Mouse (Mus musculus) liver, embryonic 13.5 days (tissue): ENCODE measurements around the gene Rgs7bp. TPM values are rescaled to one million over a fixed set of nuclear protein-coding genes. Genes with fewer than 3 reads are reported as not detected.
"Not testable (repeated sequence)": the region's sequence is repeated elsewhere in the genome, so short reads cannot be mapped to it uniquely, and the experiment has no call there.

Source experiments
- ATAC-seq: fragments of 200-750 bp; cut with Nextera tagmentation; 2 replicates; pipeline ENCODE4 v1.8.0; 2017; ENCODE audit warnings: low read depth, mild to moderate bottlenecking, moderate number of reproducible peaks, moderate library complexity
- DNase-seq: peaks from one replicate; pipeline ENCODE4 v3.0.0; 2022
- H3K27ac ChIP-seq: fragments of 300-500 bp; sonication (generic); 2 replicates; pipeline ENCODE4 v1.5.1; 2015; ENCODE audit warnings: moderate library complexity, mild to moderate bottlenecking, inconsistent platforms
- H3K27me3 ChIP-seq: fragments of 300-500 bp; sonication (generic); 2 replicates; pipeline ENCODE4 v1.6.1; 2015; ENCODE audit warnings: mild to moderate bottlenecking, inconsistent platforms
- H3K36me3 ChIP-seq: fragments of 300-500 bp; sonication (generic); 2 replicates; pipeline ENCODE4 v1.6.1; 2015; ENCODE audit warnings: mild to moderate bottlenecking, inconsistent platforms
- H3K4me1 ChIP-seq: fragments of 300-500 bp; sonication (generic); replicated peaks from 2 replicates; pipeline ENCODE4 v1.6.1; 2015; ENCODE audit warnings: inconsistent platforms
- H3K4me2 ChIP-seq: fragments of 300-500 bp; sonication (generic); 2 replicates; pipeline ENCODE4 v1.6.1; 2015; ENCODE audit warnings: inconsistent platforms, mild to moderate bottlenecking, moderate library complexity
- H3K4me3 ChIP-seq: fragments of 300-500 bp; sonication (generic); replicated peaks from 2 replicates; pipeline ENCODE4 v1.5.1; 2015; ENCODE audit warnings: mild to moderate bottlenecking, inconsistent platforms
- H3K9ac ChIP-seq: fragments of 300-500 bp; sonication (generic); 2 replicates; pipeline ENCODE4 v1.6.1; 2015; ENCODE audit warnings: mild to moderate bottlenecking, inconsistent platforms
- H3K9me3 ChIP-seq: fragments of 300-500 bp; sonication (generic); replicated peaks from 2 replicates; pipeline ENCODE4 v1.6.1; 2016; ENCODE audit warnings: inconsistent platforms
- WGBS: fragments of 180-500 bp; shearing (Covaris S2); methylation state at CpG from one replicate; pipeline ENCODE4 v1.1.7; 2015; ENCODE audit not compliant: insufficient replicate concordance; 5-methylcytosine and 5-hydroxymethylcytosine counted together
- polyA plus RNA-seq: library from polyadenylated mRNA; unstranded; fragments of >200 nt; fragmentation: Nextera tagmentation; extraction: Ambion mirVana; gene quantifications from 2 replicates; pipeline ENCODE4 v1.2.1, GENCODE M21; 2015

Gene Rgs7bp
- polyA plus RNA-seq, 1 experiment from 2014 or later, result 0.35 TPM

- ATAC-seq (no peak), DNase-seq (no peak)
- no peak overlapping the region for H3K4me3 ChIP-seq
- H3K4me2 ChIP-seq, result no peak overlapping the region
- H3K27me3 ChIP-seq, result no peaks in the 10 kb centered on the region
- no peaks in the 10 kb centered on the region for H3K36me3 ChIP-seq
- H3K9ac ChIP-seq, result no peak overlapping the region
- H3K9me3 ChIP-seq, result no peaks in the 10 kb centered on the region
- H3K27ac ChIP-seq, result no peak overlapping the region
- 51% methylated on average over 6 of the region's 6 CpGs for WGBS
- no peaks in the 10 kb centered on the region for H3K4me1 ChIP-seq
Measured at GRCm38 (mm10) chr13:104931635-104932532, 122.8 kb downstream of the Rgs7bp start.

- H3K9ac ChIP-seq, result no peak overlapping the region
- 55% methylated on average over 3 of the region's 3 CpGs for WGBS
- H3K4me2 ChIP-seq, result no peak overlapping the region
- H3K27me3 ChIP-seq, result no peaks in the 10 kb centered on the region
- no peak overlapping the region for H3K27ac ChIP-seq
- H3K9me3 ChIP-seq, result no peaks in the 10 kb centered on the region
- H3K36me3 ChIP-seq, result no peaks in the 10 kb centered on the region
- no peak overlapping the region for H3K4me3 ChIP-seq
- no peaks in the 10 kb centered on the region for H3K4me1 ChIP-seq
- DNase-seq (no peak), ATAC-seq (no peak)
Measured at GRCm38 (mm10) chr13:104930814-104931213, 123.9 kb downstream of the Rgs7bp start.

GRCm38 (mm10) chr13:104918663-104919062 lies 136.1 kb downstream of the Rgs7bp start:
- WGBS, result 73% methylated on average over 16 of the region's 16 CpGs
- Histone ChIP-seq H3K9me3 (no peaks in the 10 kb centered on the region), H3K4me3 (no peak overlapping the region), H3K4me1 (no peaks in the 10 kb centered on the region), H3K36me3 (no peaks in the 10 kb centered on the region), H3K27me3 (no peaks in the 10 kb centered on the region), H3K9ac (no peak overlapping the region), H3K4me2 (no peak overlapping the region), H3K27ac (no peak overlapping the region)
- no peak for DNase-seq
- ATAC-seq, result no peak

- not testable (repeated sequence) for H3K4me1 ChIP-seq, H3K27ac ChIP-seq, H3K27me3 ChIP-seq, DNase-seq, H3K4me2 ChIP-seq, ATAC-seq, H3K36me3 ChIP-seq, H3K4me3 ChIP-seq, H3K9me3 ChIP-seq, H3K9ac ChIP-seq
- whole genome bisulfite sequencing, result 80% methylated on average over 6 of the region's 6 CpGs
Measured at GRCm38 (mm10) chr13:104916771-104917170, 138.0 kb downstream of the Rgs7bp start.

GRCm38 (mm10) chr13:104916106-104916505 lies 138.6 kb downstream of the Rgs7bp start:
- Histone ChIP-seq H3K4me1 (no peaks in the 10 kb centered on the region), H3K27ac (no peak overlapping the region), H3K9ac (no peak overlapping the region), H3K4me3 (no peak overlapping the region), H3K36me3 (no peaks in the 10 kb centered on the region), H3K4me2 (no peak overlapping the region), H3K9me3 (no peaks in the 10 kb centered on the region), H3K27me3 (no peaks in the 10 kb centered on the region)
- no peak for ATAC-seq
- no peak for DNase-seq
- whole genome bisulfite sequencing, result 67% methylated on average over 2 of the region's 2 CpGs

GRCm38 (mm10) chr13:104914288-104914895 lies 140.3 kb downstream of the Rgs7bp start:
- DNase-seq, result no peak
- H3K27me3 ChIP-seq, result no peaks in the 10 kb centered on the region
- H3K9me3 ChIP-seq, result no peaks in the 10 kb centered on the region
- no peak overlapping the region for H3K4me3 ChIP-seq
- no peak for ATAC-seq
- WGBS, result 85% methylated on average over 17 of the region's 17 CpGs
- no peaks in the 10 kb centered on the region for H3K36me3 ChIP-seq
- H3K27ac ChIP-seq, result no peak overlapping the region
- H3K4me2 ChIP-seq, result no peak overlapping the region
- H3K9ac ChIP-seq, result no peak overlapping the region
- no peaks in the 10 kb centered on the region for H3K4me1 ChIP-seq

- H3K4me1 ChIP-seq, H3K9me3 ChIP-seq: not testable (repeated sequence)
Measured at GRCm38 (mm10) chr13:104911626-104912025, 143.1 kb downstream of the Rgs7bp start.

GRCm38 (mm10) chr13:104911006-104911405 lies 143.7 kb downstream of the Rgs7bp start:
- ATAC-seq, result not testable (repeated sequence)

More at GRCm38 (mm10) chr13:104911626-104912025, 143.1 kb downstream of the Rgs7bp start:
- not testable (repeated sequence) for DNase-seq, H3K4me2 ChIP-seq, H3K9ac ChIP-seq, ATAC-seq, H3K36me3 ChIP-seq, H3K27me3 ChIP-seq, H3K4me3 ChIP-seq, H3K27ac ChIP-seq
- 62% methylated on average over 5 of the region's 5 CpGs for WGBS

GRCm38 (mm10) chr13:104908691-104909090 lies 146.0 kb downstream of the Rgs7bp start:
- WGBS, result 61% methylated on average over 7 of the region's 7 CpGs
- no peak for DNase-seq

More at GRCm38 (mm10) chr13:104911006-104911405, 143.7 kb downstream of the Rgs7bp start:
- H3K27me3 ChIP-seq, H3K4me3 ChIP-seq, DNase-seq, H3K4me1 ChIP-seq, H3K27ac ChIP-seq, H3K36me3 ChIP-seq, H3K4me2 ChIP-seq, H3K9ac ChIP-seq, H3K9me3 ChIP-seq: not testable (repeated sequence)
- WGBS, result 64% methylated on average over 1 of the region's 1 CpGs

More at GRCm38 (mm10) chr13:104908691-104909090, 146.0 kb downstream of the Rgs7bp start:
- Histone ChIP-seq H3K4me2 (no peak overlapping the region), H3K27ac (no peak overlapping the region), H3K9ac (no peak overlapping the region), H3K9me3 (no peaks in the 10 kb centered on the region), H3K4me1 (no peaks in the 10 kb centered on the region), H3K4me3 (no peak overlapping the region), H3K27me3 (no peaks in the 10 kb centered on the region), H3K36me3 (no peaks in the 10 kb centered on the region)
- no peak for ATAC-seq
